Mouse (Mus musculus): ENCODE measurements around the gene Kcnk15. TPM values are rescaled to one million over a fixed set of nuclear protein-coding genes. Genes with fewer than 3 reads are reported as not detected.

Gene Kcnk15
- polyA plus RNA-seq, 1 experiment: not detected

GRCm38 (mm10) chr2:163902448-163902847 is 49.0 kb downstream of the Kcnk15 start:
- WGBS: 93% methylated on average over 4 of the region's 4 CpGs
- Histone ChIP-seq H3K4me1 (ENCODE audit: control insufficient read depth, insufficient read depth, low read length) (peaks cover 15% of the 10 kb centered on the region), H3K4me3 (ENCODE audit: insufficient read depth, low read depth, low read length) (no peak overlapping the region), H3K27ac (ENCODE audit: insufficient read depth, low read depth, low read length) (no peak overlapping the region)
- no peak for TF ChIP-seq POLR2A (IDR thresholded peaks at IDR 0.05; ENCODE audit: insufficient read depth, low read depth, low read length)
- TF ChIP-seq CTCF (IDR thresholded peaks at IDR 0.05; ENCODE audit: insufficient read depth, low read depth, low read length): no peak

GRCm38 (mm10) chr2:163903461-163903860 is 50.0 kb downstream of the Kcnk15 start:
- Histone ChIP-seq H3K4me1 (ENCODE audit: control insufficient read depth, insufficient read depth, low read length) (peaks cover 15% of the 10 kb centered on the region), H3K4me3 (ENCODE audit: insufficient read depth, low read depth, low read length) (no peak overlapping the region), H3K27ac (ENCODE audit: insufficient read depth, low read depth, low read length) (no peak overlapping the region)
- WGBS: 62% methylated on average over 11 of the region's 11 CpGs
- TF ChIP-seq CTCF (IDR thresholded peaks at IDR 0.05; ENCODE audit: insufficient read depth, low read depth, low read length) (no peak), POLR2A (IDR thresholded peaks at IDR 0.05; ENCODE audit: insufficient read depth, low read depth, low read length) (no peak)

GRCm38 (mm10) chr2:163904323-163904722 is 50.9 kb downstream of the Kcnk15 start:
- WGBS: 90% methylated on average over 4 of the region's 4 CpGs
- Histone ChIP-seq H3K4me1 (ENCODE audit: control insufficient read depth, insufficient read depth, low read length) (peaks cover 17% of the 10 kb centered on the region), H3K27ac (ENCODE audit: insufficient read depth, low read depth, low read length) (no peak overlapping the region), H3K4me3 (ENCODE audit: insufficient read depth, low read depth, low read length) (no peak overlapping the region)
- TF ChIP-seq POLR2A (IDR thresholded peaks at IDR 0.05; ENCODE audit: insufficient read depth, low read depth, low read length) (no peak), CTCF (IDR thresholded peaks at IDR 0.05; ENCODE audit: insufficient read depth, low read depth, low read length) (no peak)

GRCm38 (mm10) chr2:163907131-163907530 is 53.7 kb downstream of the Kcnk15 start:
- peaks cover 30% of the 10 kb centered on the region for H3K4me1 ChIP-seq (ENCODE audit: control insufficient read depth, insufficient read depth, low read length)
- TF ChIP-seq CTCF (IDR thresholded peaks at IDR 0.05; ENCODE audit: insufficient read depth, low read depth, low read length): no peak
- TF ChIP-seq POLR2A (IDR thresholded peaks at IDR 0.05; ENCODE audit: insufficient read depth, low read depth, low read length): no peak
- no peak overlapping the region for H3K27ac ChIP-seq (ENCODE audit: insufficient read depth, low read depth, low read length)
- H3K4me3 ChIP-seq (ENCODE audit: insufficient read depth, low read depth, low read length): no peak overlapping the region
- WGBS: 78% methylated on average over 5 of the region's 5 CpGs

Other genes starting within 250 kb of the Kcnk15 start
- 82.6 TPM in 1 of 2 replicates, not detected in the other for gene Serinc3, start 208.5 kb upstream of the Kcnk15 start, polyA plus RNA-seq (2012; ENCODE audit: insufficient read depth, insufficient read length, low replicate concordance, missing spikeins)
- gene Pkig, start 195.3 kb upstream of the Kcnk15 start, polyA plus RNA-seq (2012; ENCODE audit: insufficient read depth, insufficient read length, low replicate concordance, missing spikeins): not detected in 2 replicates
- gene Ada, start 103.4 kb upstream of the Kcnk15 start, polyA plus RNA-seq (2012; ENCODE audit: insufficient read depth, insufficient read length, low replicate concordance, missing spikeins): not detected in 2 replicates
- not detected in 2 replicates for gene Ccn5, start 32.8 kb upstream of the Kcnk15 start, polyA plus RNA-seq (2012; ENCODE audit: insufficient read depth, insufficient read length, low replicate concordance, missing spikeins)
- gene Rims4, start 65.0 kb downstream of the Kcnk15 start, polyA plus RNA-seq (2012; ENCODE audit: insufficient read depth, insufficient read length, low replicate concordance, missing spikeins): not detected in 2 replicates
- gene Ywhab, start 141.3 kb downstream of the Kcnk15 start, polyA plus RNA-seq (2012; ENCODE audit: insufficient read depth, insufficient read length, low replicate concordance, missing spikeins): 463 TPM in 1 of 2 replicates, not detected in the other
- gene Pabpc1l, start 171.8 kb downstream of the Kcnk15 start, polyA plus RNA-seq (2012; ENCODE audit: insufficient read depth, insufficient read length, low replicate concordance, missing spikeins): not detected in 2 replicates
- 150 TPM in 1 of 2 replicates, not detected in the other for gene Stk4, start 216.7 kb downstream of the Kcnk15 start, polyA plus RNA-seq (2012; ENCODE audit: insufficient read depth, insufficient read length, low replicate concordance, missing spikeins)
- gene Tomm34, start 217.5 kb downstream of the Kcnk15 start, polyA plus RNA-seq (2012; ENCODE audit: insufficient read depth, insufficient read length, low replicate concordance, missing spikeins): not detected in 2 replicates